Mouse (Mus musculus) limb, embryonic 12.5 days (tissue): Measurements from ENCODE around the gene 5730409E04Rik. TPM values are rescaled to one million over a fixed set of nuclear protein-coding genes. Genes with fewer than 3 reads are reported as not detected.

Experiments used
- ATAC-seq: fragments of 200-750 bp; cut with Nextera tagmentation; 2 replicates; pipeline ENCODE4 v1.8.0; 2017; ENCODE audit warnings: low read depth, moderate TSS enrichment; ENCODE audit not compliant: insufficient number of reproducible peaks, insufficient read depth, low FRiP score, low TSS enrichment
- H3K27ac ChIP-seq: fragments of 300-500 bp; sonication (generic); 2 replicates; pipeline ENCODE4 v1.5.1; 2016; ENCODE audit warnings: mild to moderate bottlenecking, moderate library complexity
- H3K27me3 ChIP-seq: fragments of 300-500 bp; sonication (generic); 2 replicates; pipeline ENCODE4 v1.6.1; 2016; ENCODE audit warnings: mild to moderate bottlenecking, moderate library complexity
- H3K36me3 ChIP-seq: fragments of 300-500 bp; sonication (generic); 2 replicates; pipeline ENCODE4 v1.6.1; 2016; ENCODE audit warnings: mild to moderate bottlenecking, moderate library complexity
- H3K4me1 ChIP-seq: fragments of 300-500 bp; sonication (generic); replicated peaks from 2 replicates; pipeline ENCODE4 v1.6.1; 2016
- H3K4me2 ChIP-seq: fragments of 300-500 bp; sonication (generic); 2 replicates; pipeline ENCODE4 v1.6.1; 2016; ENCODE audit warnings: mild to moderate bottlenecking, moderate library complexity
- H3K4me3 ChIP-seq: fragments of 300-500 bp; sonication (generic); replicated peaks from 2 replicates; pipeline ENCODE4 v1.5.1; 2016; ENCODE audit warnings: mild to moderate bottlenecking
- H3K9ac ChIP-seq: fragments of 300-500 bp; sonication (generic); replicated peaks from 2 replicates; pipeline ENCODE4 v1.6.1; 2016; ENCODE audit warnings: mild to moderate bottlenecking, moderate library complexity
- H3K9me3 ChIP-seq: fragments of 300-500 bp; sonication (generic); 2 replicates; pipeline ENCODE4 v1.6.1; 2016; ENCODE audit warnings: mild to moderate bottlenecking, moderate library complexity
- WGBS: fragments of 180-500 bp; shearing (Covaris S2); methylation state at CpG from one replicate; pipeline ENCODE4 v1.1.7; 2016; 5-methylcytosine and 5-hydroxymethylcytosine counted together
- polyA plus RNA-seq: library from polyadenylated mRNA; unstranded; fragments of >200 nt; fragmentation: Nextera tagmentation; extraction: Ambion mirVana; gene quantifications from 2 replicates; pipeline ENCODE4 v1.2.1, GENCODE M21; 2016

5730409E04Rik gene
- polyA plus RNA-seq, 1 experiment from 2014 or later: 2.5 TPM

- no peaks in the 10 kb centered on the region for H3K36me3 ChIP-seq
- 0 out of 2 replicates have a peak, but pooled peaks cover 3% of the 10 kb centered on the region for H3K4me1 ChIP-seq
- no peaks in the 10 kb centered on the region for H3K9me3 ChIP-seq
- H3K4me3 ChIP-seq: no peak overlapping the region
- H3K4me2 ChIP-seq: no peak overlapping the region
- peaks cover 38% of the 10 kb centered on the region for H3K27me3 ChIP-seq
- H3K9ac ChIP-seq: no peak overlapping the region
- no peak for ATAC-seq
- no peak overlapping the region for H3K27ac ChIP-seq
- WGBS: 66% methylated on average over 4 of the region's 4 CpGs
These were observed 27.8 kb downstream of the 5730409E04Rik start for GRCm38 (mm10) chr4:126637446-126637845.

- Histone ChIP-seq H3K36me3 (no peaks in the 10 kb centered on the region), H3K4me2 (no peak overlapping the region), H3K4me1 (0 out of 2 replicates have a peak, but pooled peaks cover 3% of the 10 kb centered on the region), H3K27me3 (peaks cover 38% of the 10 kb centered on the region), H3K27ac (no peak overlapping the region), H3K9me3 (no peaks in the 10 kb centered on the region), H3K4me3 (no peak overlapping the region), H3K9ac (no peak overlapping the region)
- ATAC-seq: no peak
- WGBS: 65% methylated on average over 7 of the region's 7 CpGs
These were observed 29.7 kb downstream of the 5730409E04Rik start for GRCm38 (mm10) chr4:126639339-126639738.

GRCm38 (mm10) chr4:126641901-126642300 is 32.3 kb downstream of the 5730409E04Rik start:
- Histone ChIP-seq H3K4me1 (no peaks in the 10 kb centered on the region), H3K4me3 (no peak overlapping the region), H3K27ac (no peak overlapping the region), H3K9ac (no peak overlapping the region), H3K4me2 (no peak overlapping the region), H3K27me3 (peaks cover 17% of the 10 kb centered on the region), H3K9me3 (no peaks in the 10 kb centered on the region), H3K36me3 (no peaks in the 10 kb centered on the region)
- ATAC-seq: no peak
- 38% methylated on average over 9 of the region's 9 CpGs for WGBS

DNA sequence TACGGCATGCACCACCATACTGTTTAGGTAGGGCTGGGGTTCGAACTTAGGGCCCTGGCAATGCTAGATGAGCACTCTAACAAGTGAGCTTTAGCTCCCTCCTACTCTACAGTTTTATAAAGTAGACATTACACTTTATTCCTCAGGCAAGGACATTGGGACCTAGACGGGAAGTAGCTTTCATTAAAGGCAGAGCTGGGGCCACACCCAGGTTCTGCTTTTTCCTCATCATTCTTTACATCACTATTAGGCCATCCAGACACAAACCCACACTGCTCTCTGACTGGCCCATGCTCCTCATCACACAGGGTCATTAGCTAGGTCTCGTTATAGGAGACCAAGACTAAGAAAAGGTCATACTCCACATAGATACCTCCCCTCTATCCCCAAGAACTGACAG is 34.2 kb downstream of the 5730409E04Rik start:
- no peak for ATAC-seq
- Histone ChIP-seq H3K27ac (no peak overlapping the region), H3K27me3 (peaks cover 21% of the 10 kb centered on the region), H3K36me3 (no peaks in the 10 kb centered on the region), H3K4me3 (no peak overlapping the region), H3K9me3 (no peaks in the 10 kb centered on the region), H3K9ac (no peak overlapping the region), H3K4me1 (no peaks in the 10 kb centered on the region), H3K4me2 (no peak overlapping the region)
- WGBS: 61% methylated on average over 4 of the region's 4 CpGs

GRCm38 (mm10) chr4:126644333-126644963 is 34.8 kb downstream of the 5730409E04Rik start:
- no peak for ATAC-seq
- H3K9me3 ChIP-seq: no peaks in the 10 kb centered on the region
- H3K4me1 ChIP-seq: no peaks in the 10 kb centered on the region
- H3K4me2 ChIP-seq: no peak overlapping the region
- peaks cover 17% of the 10 kb centered on the region for H3K27me3 ChIP-seq
- no peak overlapping the region for H3K27ac ChIP-seq
- H3K4me3 ChIP-seq: no peak overlapping the region
- H3K9ac ChIP-seq: no peak overlapping the region
- WGBS: 78% methylated on average over 10 of the region's 10 CpGs
- H3K36me3 ChIP-seq: no peaks in the 10 kb centered on the region

GRCm38 (mm10) chr4:126647996-126648910 is 38.6 kb downstream of the 5730409E04Rik start:
- Histone ChIP-seq H3K27ac (no peak overlapping the region), H3K4me2 (no peak overlapping the region), H3K9ac (no peak overlapping the region), H3K36me3 (no peaks in the 10 kb centered on the region), H3K4me3 (no peak overlapping the region), H3K4me1 (no peaks in the 10 kb centered on the region), H3K9me3 (no peaks in the 10 kb centered on the region), H3K27me3 (peaks cover 16% of the 10 kb centered on the region)
- no peak for ATAC-seq
- 40% methylated on average over 24 of the region's 24 CpGs for WGBS

- Histone ChIP-seq H3K4me2 (no peak overlapping the region), H3K9ac (no peak overlapping the region), H3K9me3 (no peaks in the 10 kb centered on the region), H3K27me3 (peaks cover 10% of the 10 kb centered on the region), H3K4me3 (no peak overlapping the region), H3K36me3 (no peaks in the 10 kb centered on the region), H3K27ac (no peak overlapping the region), H3K4me1 (no peaks in the 10 kb centered on the region)
- 84% methylated on average over 5 of the region's 5 CpGs for WGBS
- ATAC-seq: no peak
These were observed 43.5 kb downstream of the 5730409E04Rik start for GRCm38 (mm10) chr4:126653148-126653547.

GRCm38 (mm10) chr4:126655356-126655755 is 45.7 kb downstream of the 5730409E04Rik start:
- 11% methylated on average over 9 of the region's 9 CpGs for WGBS
- no peaks in the 10 kb centered on the region for H3K4me1 ChIP-seq
- H3K9me3 ChIP-seq: no peaks in the 10 kb centered on the region
- H3K4me2 ChIP-seq: no peak overlapping the region
- no peaks in the 10 kb centered on the region for H3K36me3 ChIP-seq
- no peaks in the 10 kb centered on the region for H3K27me3 ChIP-seq
- no peak overlapping the region for H3K9ac ChIP-seq
- no peak overlapping the region for H3K27ac ChIP-seq
- H3K4me3 ChIP-seq: no peak overlapping the region
- ATAC-seq: no peak

- Histone ChIP-seq H3K4me1 (no peaks in the 10 kb centered on the region), H3K27ac (no peak overlapping the region), H3K4me3 (no peak overlapping the region), H3K4me2 (no peak overlapping the region), H3K9ac (no peak overlapping the region), H3K36me3 (no peaks in the 10 kb centered on the region), H3K27me3 (no peaks in the 10 kb centered on the region; the same call in 1 of the 2 replicates), H3K9me3 (no peaks in the 10 kb centered on the region)
- WGBS: 78% methylated on average over 7 of the region's 7 CpGs
- ATAC-seq: no peak
These were observed 51.6 kb downstream of the 5730409E04Rik start for GRCm38 (mm10) chr4:126661249-126661648.
